Mouse (Mus musculus) thymus, postnatal 0 days (tissue): ENCODE measurements around the gene Cd2ap. TPM values are rescaled to one million over a fixed set of nuclear protein-coding genes. Genes with fewer than 3 reads are reported as not detected.
A peak's percentile ranks its signal among the peaks of the same experiment; 100 is the strongest.

ENCODE experiments used
- DNase-seq: peaks from one replicate; pipeline ENCODE4 v3.0.0-alpha.2; 2015; ENCODE audit warnings: low spot score
- polyA plus RNA-seq: library from polyadenylated mRNA; unstranded; fragments of >200 nt; fragmentation: Nextera tagmentation; extraction: Ambion mirVana; gene quantifications from 2 replicates; pipeline ENCODE4 v1.2.1, GENCODE M21; 2015

The Cd2ap gene
- polyA plus RNA-seq, 1 experiment from 2014 or later = 19.8 TPM

GRCm38 (mm10) chr17:42863186-42863585 lies 13.3 kb downstream of the Cd2ap start:
- no peak for DNase-seq

GRCm38 (mm10) chr17:42860370-42860769 lies 16.1 kb downstream of the Cd2ap start:
- DNase-seq = peak; percentile 64

- no peak for DNase-seq
Measured at GRCm38 (mm10) chr17:42857506-42857905, 19.0 kb downstream of the Cd2ap start.

GRCm38 (mm10) chr17:42847108-42847507 lies 29.4 kb downstream of the Cd2ap start:
- no peak for DNase-seq

GRCm38 (mm10) chr17:42837193-42837592 lies 39.3 kb downstream of the Cd2ap start:
- no peak for DNase-seq

GRCm38 (mm10) chr17:42822787-42823186 lies 53.7 kb downstream of the Cd2ap start:
- no peak for DNase-seq

- peak; percentile 15 for DNase-seq
Measured at GRCm38 (mm10) chr17:42815374-42815773, 61.1 kb downstream of the Cd2ap start.

- no peak for DNase-seq
Measured at GRCm38 (mm10) chr17:42792412-42792975, 84.0 kb downstream of the Cd2ap start.

- DNase-seq = no peak
Measured at GRCm38 (mm10) chr17:42790787-42791186, 85.7 kb downstream of the Cd2ap start.

GRCm38 (mm10) chr17:42789723-42790122 lies 86.7 kb downstream of the Cd2ap start:
- no peak for DNase-seq

- DNase-seq = no peak
Measured at GRCm38 (mm10) chr17:42788686-42789453, 87.6 kb downstream of the Cd2ap start.

GRCm38 (mm10) chr17:42782156-42782757 lies 94.2 kb downstream of the Cd2ap start:
- DNase-seq = peak; percentile 62

- no peak for DNase-seq
Measured at GRCm38 (mm10) chr17:42753791-42754190, 122.7 kb downstream of the Cd2ap start.

GRCm38 (mm10) chr17:42752173-42752572 lies 124.3 kb downstream of the Cd2ap start:
- no peak for DNase-seq

GRCm38 (mm10) chr17:42745657-42746420 lies 130.6 kb downstream of the Cd2ap start:
- DNase-seq = no peak

Other genes with a start within 250 kb of the Cd2ap start
- gene Adgrf4, start 184.4 kb downstream of the Cd2ap start, polyA plus RNA-seq = 0.21 and 0.34 TPM in 2 replicates
- gene Adgrf2, start 134.5 kb downstream of the Cd2ap start, polyA plus RNA-seq = 0.05 and 0.07 TPM in 2 replicates
- gene Tnfrsf21, start 139.9 kb upstream of the Cd2ap start, polyA plus RNA-seq = 8.9 and 10.5 TPM in 2 replicates